Mouse (Mus musculus) heart, postnatal 14 days (tissue): ENCODE measurements around the gene Sf3a1. TPM values are rescaled to one million over a fixed set of nuclear protein-coding genes. Genes with fewer than 3 reads are reported as not detected.

Experiments used
- DNase-seq, 2 experiments: peaks; one replicate each; pipeline ENCODE4 v3.0.0; 2021 to 2022
- intact Hi-C: fragments of 180-260 bp; cut with DNase I; formaldehyde crosslinking; loops from one replicate; pipeline ENCODE4 v1.15.1; 2025
- total RNA-seq, 2 experiments: library from RNA; stranded (reverse); gene quantifications; 2 replicates each; pipeline ENCODE4 v1.2.3; 2021

Sf3a1 gene
- total RNA-seq, 2 experiments from 2014 or later, result 38.4 to 46.7 TPM

GRCm38 (mm10) chr11:4134400-4134799 lies 25.8 kb upstream of the Sf3a1 start:
- intact Hi-C loops, result loop anchor here (1.0 to 2.0 kb wide), 2 partner anchors 86 to 288 kb away; no protein-coding TSS in a partner anchor
- no peak for DNase-seq

DNA sequence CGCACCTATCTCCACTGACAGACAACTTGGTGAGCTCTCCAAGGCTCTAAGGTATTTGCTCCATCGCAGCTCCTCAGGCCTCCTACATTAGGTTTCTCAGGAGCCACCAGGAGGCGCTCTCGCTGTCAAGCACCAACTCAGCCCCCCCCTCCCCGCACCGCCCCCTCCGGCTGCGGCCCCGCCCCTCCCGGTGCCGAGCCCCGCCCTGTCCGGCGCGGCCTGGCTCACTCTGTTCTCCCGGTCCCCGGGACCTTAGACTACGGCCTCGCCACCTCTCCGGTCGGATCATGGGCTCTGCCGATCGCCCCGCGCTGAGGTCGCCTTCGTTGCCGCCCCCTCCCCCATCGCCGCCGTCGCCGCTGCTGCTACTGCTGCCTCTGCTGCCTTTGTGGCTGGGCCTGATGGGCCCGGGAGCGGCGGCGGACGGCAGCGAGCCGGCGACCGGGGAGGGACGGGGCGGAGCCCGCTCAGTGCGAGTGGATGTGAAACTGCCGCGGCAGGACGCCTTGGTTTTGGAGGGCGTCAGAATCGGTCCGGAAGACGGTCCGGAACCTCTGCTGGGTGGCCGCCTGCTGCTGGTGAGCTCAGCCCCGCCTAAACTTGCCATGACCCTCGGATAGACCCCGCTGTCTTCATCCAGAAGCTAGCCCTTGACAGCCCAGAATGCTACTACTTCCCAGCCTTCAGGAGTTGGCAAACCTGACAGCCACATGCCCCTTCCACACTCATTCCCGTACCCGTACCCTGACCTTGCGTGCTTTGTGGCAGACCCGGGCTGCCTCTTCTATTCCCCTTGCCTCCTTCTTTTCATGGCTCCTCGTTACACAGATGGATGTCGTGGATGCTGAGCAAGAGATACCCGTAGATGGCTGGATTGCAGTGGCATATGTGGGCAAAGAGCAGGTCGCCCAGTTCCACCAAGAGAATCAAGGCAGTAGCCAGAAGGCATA lies 24.9 kb upstream of the Sf3a1 start, which contains the start of gene Rnf215:
TSS of gene Rnf215 (plus strand) at position 217 of the 950 bp plus-strand sequence.
- intact Hi-C loops, result loop anchor here (1.0 to 2.0 kb wide), 3 partner anchors 25 to 288 kb away; partner anchors contain the start of genes Ccdc157 and Sf3a1
- peak; percentile 94 to 95 for DNase-seq

- intact Hi-C loops, result no loop called here
- DNase-seq, result no peak
Measured at GRCm38 (mm10) chr11:4138964-4139363, 21.2 kb upstream of the Sf3a1 start.

GRCm38 (mm10) chr11:4141505-4141904 lies 18.6 kb upstream of the Sf3a1 start:
- DNase-seq, result no peak
- intact Hi-C loops, result no loop called here

- intact Hi-C loops, result no loop called here
- DNase-seq, result no peak
Measured at GRCm38 (mm10) chr11:4142352-4142751, 17.8 kb upstream of the Sf3a1 start.

DNA sequence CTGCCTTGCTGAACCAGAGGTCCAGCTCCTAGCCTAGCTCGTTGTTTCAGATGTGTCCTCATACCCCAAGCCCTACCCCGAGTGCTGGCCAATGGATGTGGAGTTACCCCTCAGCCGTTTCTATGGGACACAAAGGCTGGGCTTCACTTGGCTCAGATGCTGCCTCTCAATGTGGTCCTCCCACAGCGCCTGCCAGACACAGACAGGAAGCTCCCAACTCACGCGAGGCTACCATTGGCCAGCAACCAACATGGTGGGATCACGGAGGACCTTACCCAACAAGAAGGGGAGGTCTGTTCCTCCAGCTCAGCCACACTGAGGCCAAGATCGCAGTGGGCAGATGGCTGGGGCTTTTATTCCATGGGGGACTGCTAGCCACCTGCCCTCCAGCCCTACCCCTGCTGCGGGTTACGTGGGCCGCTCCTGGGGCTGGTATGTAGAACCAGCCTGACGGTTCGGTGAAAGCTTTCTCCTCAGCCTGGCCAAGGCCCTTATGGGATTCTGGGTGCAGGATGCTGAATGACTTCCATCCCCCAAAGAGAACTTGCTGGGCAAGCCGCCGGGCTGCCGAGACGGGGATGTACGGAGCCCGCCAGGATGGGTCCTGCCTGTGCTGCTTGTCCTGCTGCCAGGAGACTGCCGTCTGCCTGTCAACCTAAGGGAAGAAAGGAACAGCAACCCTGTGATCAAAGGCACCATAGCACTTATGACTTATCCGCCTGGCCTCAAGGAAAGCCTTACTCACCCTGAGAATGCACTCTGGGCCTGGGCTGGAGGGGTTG lies 16.7 kb upstream of the Sf3a1 start:
- no peak for DNase-seq
- intact Hi-C loops, result no loop called here

DNA sequence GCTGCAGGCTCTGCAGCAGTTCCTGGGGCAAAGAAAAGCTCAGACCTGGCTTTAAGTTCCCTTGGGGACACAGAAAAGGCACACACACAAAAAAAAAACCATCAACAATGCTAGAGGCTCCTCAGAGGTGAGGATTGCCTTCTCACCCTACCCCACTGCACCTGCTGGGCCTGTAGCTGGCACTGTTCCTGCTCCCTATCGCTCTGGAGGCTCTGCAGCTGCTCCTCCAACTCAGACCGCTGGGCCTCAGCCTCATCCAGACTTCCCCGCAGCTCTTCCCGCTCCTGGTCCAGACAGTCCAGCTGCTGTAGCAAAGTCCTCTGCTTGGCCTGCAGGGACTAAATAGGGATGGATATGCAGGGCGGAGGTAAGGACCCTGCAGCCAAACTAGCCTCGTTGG lies 13.8 kb upstream of the Sf3a1 start:
- DNase-seq, result no peak
- intact Hi-C loops, result no loop called here

GRCm38 (mm10) chr11:4147098-4147497 lies 13.1 kb upstream of the Sf3a1 start:
- intact Hi-C loops, result no loop called here
- peak in 1 of 2 experiments; percentile 44 for DNase-seq

DNA sequence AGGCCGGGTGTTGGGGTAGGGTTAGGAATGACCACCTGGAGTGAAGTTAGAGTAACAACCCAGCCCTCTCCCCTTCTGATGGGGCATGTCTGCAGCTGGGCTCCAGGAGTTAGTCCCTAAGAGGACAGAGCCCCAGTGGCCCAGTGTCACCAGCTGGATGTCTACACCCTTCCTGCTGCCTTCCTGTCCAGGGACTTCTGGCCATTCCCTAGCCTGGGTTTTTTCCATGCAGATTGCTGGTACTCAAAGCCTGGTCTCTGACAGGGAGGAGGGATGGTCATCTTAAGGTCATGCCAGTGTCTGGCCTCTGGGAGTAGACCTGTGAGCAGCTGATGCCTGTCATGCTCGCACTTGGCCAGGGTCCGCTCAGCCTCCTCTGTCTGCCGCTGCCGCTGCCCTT lies 12.0 kb upstream of the Sf3a1 start:
- intact Hi-C loops, result no loop called here
- DNase-seq, result no peak

- intact Hi-C loops, result no loop called here
- DNase-seq, result no peak
Measured at GRCm38 (mm10) chr11:4148536-4149156, 11.5 kb upstream of the Sf3a1 start.

- DNase-seq, result no peak
- intact Hi-C loops, result no loop called here
Measured at GRCm38 (mm10) chr11:4149886-4150285, 10.3 kb upstream of the Sf3a1 start.

DNA sequence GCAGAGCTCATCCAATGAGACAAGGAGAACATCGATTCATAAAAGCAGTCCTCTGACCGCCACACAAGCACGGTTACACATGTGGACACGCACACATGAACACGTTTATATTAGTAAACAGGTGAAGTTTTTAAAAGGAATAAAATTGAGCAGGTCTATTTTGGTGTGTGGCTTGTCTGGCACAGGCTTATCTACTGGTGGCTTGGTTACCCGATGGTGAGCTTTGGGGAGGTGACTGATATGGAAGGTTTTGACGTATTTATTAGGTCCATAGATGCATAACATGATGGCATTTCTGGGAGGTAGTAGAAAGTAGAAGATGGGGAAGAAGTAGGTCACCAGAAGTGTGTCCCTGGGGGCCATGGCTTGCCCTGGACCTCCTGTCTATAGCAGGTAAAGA lies 6.5 kb upstream of the Sf3a1 start:
- DNase-seq, result no peak
- intact Hi-C loops, result no loop called here

- DNase-seq, result no peak
- intact Hi-C loops, result no loop called here
Measured at GRCm38 (mm10) chr11:4155641-4156040, 4.5 kb upstream of the Sf3a1 start.

- intact Hi-C loops, result no loop called here
- no peak for DNase-seq
Measured at GRCm38 (mm10) chr11:4158676-4159075, 1.5 kb upstream of the Sf3a1 start.

DNA sequence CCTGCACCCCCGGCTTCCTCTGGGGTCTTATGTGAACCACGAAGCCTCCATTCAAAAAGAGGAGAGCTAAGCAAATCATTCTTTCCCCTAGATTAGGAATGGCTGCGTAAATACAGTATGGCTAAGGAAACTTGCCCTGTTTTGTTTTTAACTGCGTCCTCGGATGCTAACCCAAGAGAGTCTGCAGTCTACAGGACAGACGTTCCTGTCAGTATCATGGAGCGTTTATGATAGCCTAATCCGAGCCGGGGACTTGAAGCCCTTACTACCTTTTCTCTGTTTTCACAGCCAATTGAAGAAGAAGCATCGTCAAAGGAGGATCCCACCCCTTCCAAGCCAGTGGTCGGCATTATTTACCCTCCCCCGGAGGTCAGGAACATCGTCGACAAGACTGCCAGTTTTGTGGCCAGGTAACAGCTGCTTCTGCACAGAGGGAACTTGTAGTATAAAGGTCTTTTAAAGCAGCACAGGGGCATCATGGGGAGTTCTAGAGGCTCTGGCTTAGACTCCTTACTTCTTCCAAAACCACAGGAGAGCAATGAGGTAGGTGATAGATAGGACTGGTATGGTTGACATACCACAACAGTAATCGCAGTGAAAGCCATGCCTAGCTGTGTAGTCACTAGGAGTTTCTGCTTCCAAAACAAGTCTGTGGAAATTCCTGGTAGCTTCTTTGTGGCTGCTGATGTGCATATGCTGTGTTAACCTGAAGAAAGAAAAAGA lies 769 bp downstream of the Sf3a1 start:
- intact Hi-C loops, result loop anchor here (1.0 kb wide), 1 partner anchor 26 kb away; the partner anchor contains the start of gene Rnf215
- DNase-seq, result no peak

- DNase-seq, result no peak
- intact Hi-C loops, result no loop called here
Measured at GRCm38 (mm10) chr11:4164701-4165100, 4.6 kb downstream of the Sf3a1 start.

GRCm38 (mm10) chr11:4166467-4167090 lies 6.4 kb downstream of the Sf3a1 start:
- no peak for DNase-seq
- intact Hi-C loops, result no loop called here

GRCm38 (mm10) chr11:4174586-4174985 lies 14.4 kb downstream of the Sf3a1 start:
- DNase-seq, result peak; percentile 74 to 85
- intact Hi-C loops, result no loop called here

- intact Hi-C loops, result no loop called here
- peak; percentile 55 to 78 for DNase-seq
Measured at GRCm38 (mm10) chr11:4177716-4178115, 17.6 kb downstream of the Sf3a1 start.

DNA sequence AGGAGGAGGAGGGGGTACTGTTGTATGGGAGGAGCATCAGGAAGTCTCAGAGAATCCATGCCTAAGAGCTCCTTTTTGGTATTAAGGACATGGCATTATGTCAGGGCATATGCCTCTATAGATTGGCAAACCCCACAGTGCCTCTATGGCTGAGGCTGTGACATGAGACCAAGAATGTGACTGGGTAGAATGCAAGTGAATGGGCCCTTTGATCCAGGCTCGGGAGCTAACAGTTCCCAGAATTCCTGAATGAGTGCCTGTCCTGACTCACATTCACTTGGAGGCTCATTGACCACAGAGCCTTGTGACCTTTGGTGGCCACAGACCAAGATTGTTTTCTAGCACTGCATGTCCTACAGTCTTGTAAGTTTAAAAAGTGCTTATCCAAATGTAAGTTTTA lies 21.9 kb downstream of the Sf3a1 start:
- intact Hi-C loops, result no loop called here

More for the DNA sequence above, 21.9 kb downstream of the Sf3a1 start:
- DNase-seq, result no peak
